Mouse (Mus musculus) CH12.LX (cell line): ENCODE measurements at regions not wholly inside any gene's neighbourhood (a gene's known extent, or its start where the extent isn't known, plus 50 kb on each side); places are given as distances from the start of the nearest gene placed in this dataset.

Source experiments
- DNase-seq: peaks from one replicate; pipeline ENCODE4 v3.0.0-alpha.2; 2013; ENCODE audit errors: extremely low read depth
- H3K27ac ChIP-seq: 2 replicates; pipeline ENCODE4 v1.5.1; 2012; ENCODE audit warnings: low read depth, mild to moderate bottlenecking, control low read depth, moderate library complexity; ENCODE audit not compliant: insufficient read depth
- H3K27me3 ChIP-seq: replicated peaks from 2 replicates; pipeline ENCODE3; 2012; ENCODE audit warnings: inconsistent platforms
- H3K36me3 ChIP-seq, 2 experiments: replicated peaks in 1 of 2; 2 replicates each; pipeline versions ENCODE3 to v1.6.1; 2012; ENCODE audit warnings: inconsistent platforms in 1 of 2, low read length in 1 of 2, mild to moderate bottlenecking in 1 of 2, mixed read lengths in 1 of 2, moderate library complexity in 1 of 2; ENCODE audit not compliant: control insufficient read depth in 1 of 2, insufficient read depth in 1 of 2
- H3K4me1 ChIP-seq, 2 experiments: 2 replicates each; pipeline ENCODE4 v1.6.1; 2012; ENCODE audit warnings: inconsistent platforms in 1 of 2, moderate library complexity in 1 of 2; ENCODE audit not compliant: insufficient read depth in 2 of 2, control insufficient read depth in 1 of 2
- H3K4me2 ChIP-seq: 2 replicates; pipeline ENCODE4 v1.6.1; 2012; ENCODE audit warnings: low read depth, mild to moderate bottlenecking, control low read depth; ENCODE audit not compliant: poor library complexity, insufficient read depth, severe bottlenecking
- H3K4me3 ChIP-seq, 3 experiments: fragments of 150-350 bp in 1 of 3; sonication (generic) in 1 of 3; replicated peaks in 1 of 3; 2 replicates each; pipeline versions ENCODE3 to v1.5.1; 2011 to 2012; ENCODE audit warnings: low read depth in 2 of 3, low read length in 2 of 3, mild to moderate bottlenecking in 2 of 3, moderate library complexity in 2 of 3, control low read depth in 1 of 3, improper control_type of control experiment in 1 of 3, inconsistent platforms in 1 of 3, mixed read lengths in 1 of 3; ENCODE audit not compliant: poor library complexity in 1 of 3
- H3K79me2 ChIP-seq: replicated peaks from 2 replicates; pipeline ENCODE4 v1.6.1; 2012; ENCODE audit warnings: mild to moderate bottlenecking, moderate library complexity; ENCODE audit not compliant: control insufficient read depth, poor library complexity, insufficient read depth, severe bottlenecking; ENCODE audit errors: extremely low read depth
- H3K9ac ChIP-seq: 2 replicates; pipeline ENCODE4 v1.6.1; 2012; ENCODE audit warnings: low read depth, mild to moderate bottlenecking, control low read depth, moderate library complexity; ENCODE audit not compliant: insufficient read depth
- H3K9me3 ChIP-seq: replicated peaks from 2 replicates; pipeline ENCODE3; 2012; ENCODE audit warnings: low read length, inconsistent platforms, mixed read lengths
- BHLHE40 ChIP-seq: IDR thresholded peaks from 2 replicates; pipeline ENCODE4 v1.6.1; 2011; ENCODE audit warnings: mild to moderate bottlenecking, low read depth, low read length, improper control_type of control experiment
- CTCF ChIP-seq, 2 experiments: IDR thresholded peaks in 1 of 2; conservative IDR thresholded peaks in 1 of 2; 2 replicates each; pipeline ENCODE4 v1.5.1; 2011 to 2012; ENCODE audit warnings: low read depth in 2 of 2, low read length in 2 of 2, improper control_type of control experiment in 1 of 2, inconsistent platforms in 1 of 2, mild to moderate bottlenecking in 1 of 2, moderate library complexity in 1 of 2
- EP300 ChIP-seq: IDR thresholded peaks from 2 replicates; pipeline ENCODE4 v1.6.1; 2011; ENCODE audit warnings: low read length, improper control_type of control experiment
- GABPA ChIP-seq: IDR thresholded peaks from 2 replicates; pipeline ENCODE4 v1.6.1; 2012; ENCODE audit warnings: low read depth, low read length, improper control_type of control experiment, inconsistent platforms; ENCODE audit not compliant: insufficient replicate concordance
- HCFC1 ChIP-seq: IDR thresholded peaks from 2 replicates; pipeline ENCODE4 v1.6.1; 2012; ENCODE audit warnings: low read depth, mild to moderate bottlenecking, inconsistent platforms, low read length, improper control_type of control experiment
- JUN ChIP-seq: IDR thresholded peaks from 2 replicates; pipeline ENCODE4 v1.6.1; 2011; ENCODE audit warnings: low read depth, mild to moderate bottlenecking, low read length, improper control_type of control experiment, moderate library complexity; ENCODE audit not compliant: insufficient read depth
- JUND ChIP-seq: conservative IDR thresholded peaks from 2 replicates; pipeline ENCODE4 v1.6.1; 2011; ENCODE audit warnings: low read depth, low read length, improper control_type of control experiment
- KAT2A ChIP-seq: IDR thresholded peaks from 2 replicates; pipeline ENCODE4 v1.6.1; 2012; ENCODE audit warnings: low read length, improper control_type of control experiment, inconsistent platforms; ENCODE audit not compliant: insufficient replicate concordance
- MAFK ChIP-seq: IDR thresholded peaks from 2 replicates; pipeline ENCODE4 v1.6.1; 2011; ENCODE audit warnings: low read length, improper control_type of control experiment; ENCODE audit not compliant: insufficient replicate concordance
- MYC ChIP-seq: IDR thresholded peaks from 2 replicates; pipeline ENCODE4 v1.6.1; 2011; ENCODE audit warnings: low read depth, mild to moderate bottlenecking, improper control_type of control experiment, low read length
- NELFE ChIP-seq: IDR thresholded peaks from 2 replicates; pipeline ENCODE4 v1.6.1; 2011; ENCODE audit warnings: low read depth, low read length, improper control_type of control experiment
- NRF1 ChIP-seq: IDR thresholded peaks from 2 replicates; pipeline ENCODE4 v1.6.1; 2014; ENCODE audit warnings: low read depth, mild to moderate bottlenecking, inconsistent platforms, low read length, improper control_type of control experiment, moderate library complexity
- PAX5 ChIP-seq: IDR thresholded peaks from 2 replicates; pipeline ENCODE4 v1.6.1; 2012; ENCODE audit warnings: low read length, inconsistent platforms, mixed read lengths
- POLR2AphosphoS2 ChIP-seq: IDR thresholded peaks from 2 replicates; pipeline ENCODE4 v1.6.1; 2011; ENCODE audit warnings: low read depth, low read length, improper control_type of control experiment
- RAD21 ChIP-seq: IDR thresholded peaks from 2 replicates; pipeline ENCODE4 v1.6.1; 2011; ENCODE audit warnings: low read depth, mild to moderate bottlenecking, low read length, improper control_type of control experiment, moderate library complexity
- TBP ChIP-seq: conservative IDR thresholded peaks from 2 replicates; pipeline ENCODE4 v1.6.1; 2011; ENCODE audit warnings: low read depth, low read length, improper control_type of control experiment
- UBTF ChIP-seq: IDR thresholded peaks from 2 replicates; pipeline ENCODE4 v1.6.1; 2012; ENCODE audit warnings: low read depth, mild to moderate bottlenecking, inconsistent platforms, low read length, improper control_type of control experiment, moderate library complexity
- USF1 ChIP-seq: IDR thresholded peaks from 2 replicates; pipeline ENCODE4 v1.6.1; 2014; ENCODE audit warnings: low read depth, mild to moderate bottlenecking, inconsistent platforms, low read length, improper control_type of control experiment
- ZKSCAN1 ChIP-seq: IDR thresholded peaks from 2 replicates; pipeline ENCODE4 v1.6.1; 2012; ENCODE audit warnings: low read depth, inconsistent platforms, low read length, improper control_type of control experiment, borderline replicate concordance
- dilution Hi-C: fragments of 300-500 bp; cut with MboI; formaldehyde crosslinking; loops from 2 replicates; pipeline ENCODE4 v1.14.3; 2020; ENCODE audit warnings: low sequenced_read_pairs; ENCODE audit not compliant: extremely low pct_unique_long_range_greater_than_20kb, extremely low pct_ligation_motif_present
- in situ Hi-C: fragments of 300-500 bp; cut with MboI; formaldehyde crosslinking; loops from 3 replicates; pipeline ENCODE4 v1.14.3; 2019; ENCODE audit warnings: low sequenced_read_pairs, low pct_ligation_motif_present, low pct_unique_long_range_greater_than_20kb, mixed read lengths

DNA sequence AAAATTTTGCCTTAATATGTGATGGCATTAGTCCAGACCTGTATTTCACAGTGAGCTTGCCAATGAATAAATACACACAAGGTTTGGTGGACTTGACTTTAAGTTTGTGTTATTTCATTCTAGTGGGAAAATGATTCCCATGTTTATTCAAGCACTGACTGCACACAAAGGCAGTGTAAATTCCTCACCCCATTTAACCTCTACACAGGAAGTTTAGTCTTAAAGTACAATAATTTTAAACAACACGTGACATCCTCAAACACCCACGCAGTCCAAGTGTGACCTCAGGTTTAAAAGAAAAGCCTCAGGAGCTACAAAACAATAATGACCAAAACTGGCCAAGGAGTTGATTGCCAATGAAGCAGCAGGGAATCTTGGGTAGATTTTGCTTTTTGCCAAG lies 219.4 kb downstream of the Lurap1l start:
- Histone ChIP-seq H3K79me2 (no peaks in the 10 kb centered on the region), H3K4me1 (no peaks in the 10 kb centered on the region), H3K36me3 (no peaks in the 10 kb centered on the region), H3K9me3 (peaks cover 49% of the 10 kb centered on the region), H3K4me2 (no peak overlapping the region), H3K27me3 (no peaks in the 10 kb centered on the region), H3K4me3 (no peak overlapping the region), H3K9ac (no peak overlapping the region), H3K27ac (no peak overlapping the region)
- TF ChIP-seq JUN (no peak), MYC (no peak), TBP (no peak), CTCF (conservative IDR thresholded peaks at IDR 0.05 in 1 of 2, IDR thresholded peaks at IDR 0.05 in 1 of 2; ENCODE audit: low read depth in 2 of 2, low read length in 2 of 2) (no peak), ZKSCAN1 (no peak), JUND (no peak), EP300 (no peak), RAD21 (no peak), MAFK (no peak), GABPA (no peak), PAX5 (no peak), UBTF (no peak), BHLHE40 (no peak), USF1 (no peak), KAT2A (no peak), POLR2AphosphoS2 (no peak), NELFE (no peak), HCFC1 (no peak), NRF1 (no peak)
- in situ Hi-C loops (no loop called here), dilution Hi-C loops (no loop called here)
- DNase-seq: no peak

- TF ChIP-seq MYC: no peak
- peaks cover 71% of the 10 kb centered on the region for H3K9me3 ChIP-seq
- in situ Hi-C loops (no loop called here), dilution Hi-C loops (no loop called here)
- H3K36me3 ChIP-seq: no peaks in the 10 kb centered on the region
- no peak overlapping the region for H3K9ac ChIP-seq
- H3K4me3 ChIP-seq: no peak overlapping the region
- no peaks in the 10 kb centered on the region for H3K79me2 ChIP-seq
- no peaks in the 10 kb centered on the region for H3K4me1 ChIP-seq
- no peak for DNase-seq
- no peak overlapping the region for H3K27ac ChIP-seq
- no peak overlapping the region for H3K4me2 ChIP-seq
- no peaks in the 10 kb centered on the region for H3K27me3 ChIP-seq
These were observed 262.7 kb downstream of the Lurap1l start for GRCm38 (mm10) chr4:81173111-81173510.
